Mouse (Mus musculus): Measurements from ENCODE around the gene Zfyve21. TPM values are rescaled to one million over a fixed set of nuclear protein-coding genes. Genes with fewer than 3 reads are reported as not detected.

Gene Zfyve21
- polyA plus RNA-seq, 1 experiment: 77.7 TPM

DNA sequence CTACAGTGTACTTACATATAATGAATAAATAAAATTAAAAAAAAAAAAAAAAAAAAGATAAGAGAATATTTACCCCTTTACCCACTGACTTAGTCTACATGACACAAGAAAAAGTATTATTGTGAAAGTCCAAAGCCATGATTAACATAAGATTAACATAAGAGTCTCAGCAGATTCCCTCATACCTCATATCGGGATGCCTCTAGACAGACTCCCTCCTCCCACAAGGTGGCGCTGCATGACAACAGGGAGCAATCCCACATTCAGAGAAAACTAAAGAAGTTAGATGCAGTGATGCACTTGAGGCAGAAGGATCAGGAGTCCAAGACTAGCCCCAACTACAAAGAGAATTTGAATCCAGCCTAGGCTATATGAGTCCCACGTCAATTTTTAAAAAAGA lies 64.2 kb downstream of the Zfyve21 start:
- no peak overlapping the region for H3ac ChIP-seq (ENCODE audit: control insufficient read depth, insufficient read length)
- no peaks in the 10 kb centered on the region for H3K36me3 ChIP-seq (ENCODE audit: control insufficient read depth, insufficient read depth)
- H3K79me2 ChIP-seq (ENCODE audit: control insufficient read depth, insufficient read depth): no peaks in the 10 kb centered on the region
- H3K27me3 ChIP-seq (ENCODE audit: control insufficient read depth, insufficient read depth, insufficient read length): no peaks in the 10 kb centered on the region
- H3K4me3 ChIP-seq: no peak overlapping the region
- no peak for TF ChIP-seq E2F4 (IDR thresholded peaks at IDR 0.05; ENCODE audit: insufficient read depth)
- no peak for TF ChIP-seq MYOG (IDR thresholded peaks at IDR 0.05; ENCODE audit: control insufficient read depth in 1 of 3, insufficient read depth in 1 of 3, insufficient read length in 2 of 3, low read depth in 2 of 3)
- TF ChIP-seq MAX (IDR thresholded peaks at IDR 0.05; ENCODE audit: low read depth): no peak
- H3K4me2 ChIP-seq (ENCODE audit: low read depth): no peak overlapping the region

Other genes with a start within 250 kb of the Zfyve21 start
- gene Mark3, start 239.6 kb upstream of the Zfyve21 start, polyA plus RNA-seq (2012; fragmentation: generic; extraction: Trizol): 42.1 TPM
- gene Ckb, start 141.8 kb upstream of the Zfyve21 start, polyA plus RNA-seq (2012; fragmentation: generic; extraction: Trizol): 670 TPM
- gene Trmt61a, start 136.1 kb upstream of the Zfyve21 start, polyA plus RNA-seq (2012; fragmentation: generic; extraction: Trizol): 17.7 TPM
- 20.3 TPM for gene Bag5, start 100.9 kb upstream of the Zfyve21 start, polyA plus RNA-seq (2012; fragmentation: generic; extraction: Trizol)
- gene Apopt1, start 100.9 kb upstream of the Zfyve21 start, polyA plus RNA-seq (2012; fragmentation: generic; extraction: Trizol): 54.6 TPM
- gene Klc1, start 55.3 kb upstream of the Zfyve21 start, polyA plus RNA-seq (2012; fragmentation: generic; extraction: Trizol): 252 TPM
- 4.9 TPM for gene Xrcc3, start 297 bp upstream of the Zfyve21 start, polyA plus RNA-seq (2012; fragmentation: generic; extraction: Trizol)
- gene Ppp1r13b, start 93.9 kb downstream of the Zfyve21 start, polyA plus RNA-seq (2012; fragmentation: generic; extraction: Trizol): 7.4 TPM
- 645 TPM for gene Atp5mpl, start 152.8 kb downstream of the Zfyve21 start, polyA plus RNA-seq (2012; fragmentation: generic; extraction: Trizol)
- 1.7 TPM for gene Tdrd9, start 157.4 kb downstream of the Zfyve21 start, polyA plus RNA-seq (2012; fragmentation: generic; extraction: Trizol)
- not detected for gene Rd3l, start 167.1 kb downstream of the Zfyve21 start, polyA plus RNA-seq (2012; fragmentation: generic; extraction: Trizol)